Mouse (Mus musculus) hindbrain, embryonic 13.5 days (tissue): ENCODE results near the gene Elp6. TPM values are rescaled to one million over a fixed set of nuclear protein-coding genes. Genes with fewer than 3 reads are reported as not detected.
"Not testable (repeated sequence)": the region's sequence is repeated elsewhere in the genome, so short reads cannot be mapped to it uniquely, and the experiment has no call there.

Experiments
- ATAC-seq: fragments of 200-750 bp; cut with Nextera tagmentation; 2 replicates; pipeline ENCODE4 v1.8.0; 2017; ENCODE audit warnings: moderate TSS enrichment; ENCODE audit not compliant: low FRiP score
- H3K27ac ChIP-seq: fragments of 300-500 bp; sonication (generic); 2 replicates; pipeline ENCODE4 v1.5.1; 2015; ENCODE audit warnings: inconsistent platforms, mild to moderate bottlenecking, moderate library complexity
- H3K27me3 ChIP-seq: fragments of 300-500 bp; sonication (generic); 2 replicates; pipeline ENCODE4 v1.6.1; 2015; ENCODE audit warnings: mild to moderate bottlenecking, inconsistent platforms
- H3K36me3 ChIP-seq: fragments of 300-500 bp; sonication (generic); 2 replicates; pipeline ENCODE4 v1.6.1; 2015; ENCODE audit warnings: mild to moderate bottlenecking, inconsistent platforms
- H3K4me1 ChIP-seq: fragments of 300-500 bp; sonication (generic); replicated peaks from 2 replicates; pipeline ENCODE4 v1.6.1; 2015; ENCODE audit warnings: inconsistent platforms
- H3K4me2 ChIP-seq: fragments of 300-500 bp; sonication (generic); 2 replicates; pipeline ENCODE4 v1.6.1; 2015; ENCODE audit warnings: inconsistent platforms, mild to moderate bottlenecking, moderate library complexity
- H3K4me3 ChIP-seq: fragments of 300-500 bp; sonication (generic); 2 replicates; pipeline ENCODE4 v1.5.1; 2015; ENCODE audit warnings: mild to moderate bottlenecking, inconsistent platforms
- H3K9ac ChIP-seq: fragments of 300-500 bp; sonication (generic); 2 replicates; pipeline ENCODE4 v1.6.1; 2015; ENCODE audit warnings: mild to moderate bottlenecking, inconsistent platforms
- H3K9me3 ChIP-seq: fragments of 300-500 bp; sonication (generic); 2 replicates; pipeline ENCODE4 v1.6.1; 2016; ENCODE audit warnings: inconsistent platforms
- WGBS: fragments of 180-500 bp; shearing (Covaris S2); methylation state at CpG from one replicate; pipeline ENCODE4 v1.1.7; 2015; 5-methylcytosine and 5-hydroxymethylcytosine counted together
- polyA plus RNA-seq: library from polyadenylated mRNA; unstranded; fragments of >200 nt; fragmentation: Nextera tagmentation; extraction: Ambion mirVana; gene quantifications from 2 replicates; pipeline ENCODE4 v1.2.1, GENCODE M21; 2015

Elp6 gene
- polyA plus RNA-seq, 1 experiment from 2014 or later: 44.6 TPM

GRCm38 (mm10) chr9:110322972-110323371, 18.0 kb downstream of the Elp6 start:
- Histone ChIP-seq H3K27me3 (no peaks in the 10 kb centered on the region), H3K4me2 (no peak overlapping the region), H3K27ac (no peak overlapping the region), H3K4me1 (no peaks in the 10 kb centered on the region), H3K4me3 (no peak overlapping the region), H3K9ac (no peak overlapping the region), H3K36me3 (peaks cover 51% of the 10 kb centered on the region), H3K9me3 (no peaks in the 10 kb centered on the region)
- no peak for ATAC-seq

DNA sequence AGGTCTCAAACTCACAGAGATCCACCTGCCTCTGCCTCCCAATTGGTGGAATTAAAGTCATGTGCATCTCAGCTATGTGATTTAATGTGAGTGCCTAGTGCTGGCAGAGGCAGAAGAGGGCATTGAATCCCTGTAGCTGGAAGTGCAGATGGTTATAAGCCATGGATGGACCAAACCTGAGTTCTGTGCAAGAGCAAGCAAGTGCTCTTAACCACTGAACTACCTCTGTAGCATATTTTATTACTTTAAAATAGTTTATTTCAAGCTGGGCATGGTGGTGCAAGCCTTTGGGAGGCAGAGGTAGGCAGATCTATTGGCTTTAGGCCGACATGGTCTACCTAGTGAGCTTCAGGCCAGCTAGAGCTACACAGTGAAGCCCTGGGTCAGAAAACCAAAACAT, 19.2 kb downstream of the Elp6 start:
- Histone ChIP-seq H3K9ac (no peak overlapping the region), H3K9me3 (no peaks in the 10 kb centered on the region), H3K27me3 (no peaks in the 10 kb centered on the region), H3K36me3 (peaks cover 39% of the 10 kb centered on the region), H3K27ac (no peak overlapping the region), H3K4me1 (no peaks in the 10 kb centered on the region), H3K4me3 (no peak overlapping the region), H3K4me2 (no peak overlapping the region)
- ATAC-seq: no peak
- WGBS: 100% methylated on average over 1 of the region's 1 CpGs

GRCm38 (mm10) chr9:110328178-110328577, 23.2 kb downstream of the Elp6 start:
- no peak overlapping the region for H3K4me2 ChIP-seq
- 92% methylated on average over 2 of the region's 2 CpGs for WGBS
- no peaks in the 10 kb centered on the region for H3K27me3 ChIP-seq
- no peak overlapping the region for H3K9ac ChIP-seq
- H3K4me1 ChIP-seq: no peaks in the 10 kb centered on the region
- no peak for ATAC-seq
- no peaks in the 10 kb centered on the region for H3K9me3 ChIP-seq
- no peak overlapping the region for H3K27ac ChIP-seq
- H3K36me3 ChIP-seq: no peaks in the 10 kb centered on the region
- H3K4me3 ChIP-seq: no peak overlapping the region

DNA sequence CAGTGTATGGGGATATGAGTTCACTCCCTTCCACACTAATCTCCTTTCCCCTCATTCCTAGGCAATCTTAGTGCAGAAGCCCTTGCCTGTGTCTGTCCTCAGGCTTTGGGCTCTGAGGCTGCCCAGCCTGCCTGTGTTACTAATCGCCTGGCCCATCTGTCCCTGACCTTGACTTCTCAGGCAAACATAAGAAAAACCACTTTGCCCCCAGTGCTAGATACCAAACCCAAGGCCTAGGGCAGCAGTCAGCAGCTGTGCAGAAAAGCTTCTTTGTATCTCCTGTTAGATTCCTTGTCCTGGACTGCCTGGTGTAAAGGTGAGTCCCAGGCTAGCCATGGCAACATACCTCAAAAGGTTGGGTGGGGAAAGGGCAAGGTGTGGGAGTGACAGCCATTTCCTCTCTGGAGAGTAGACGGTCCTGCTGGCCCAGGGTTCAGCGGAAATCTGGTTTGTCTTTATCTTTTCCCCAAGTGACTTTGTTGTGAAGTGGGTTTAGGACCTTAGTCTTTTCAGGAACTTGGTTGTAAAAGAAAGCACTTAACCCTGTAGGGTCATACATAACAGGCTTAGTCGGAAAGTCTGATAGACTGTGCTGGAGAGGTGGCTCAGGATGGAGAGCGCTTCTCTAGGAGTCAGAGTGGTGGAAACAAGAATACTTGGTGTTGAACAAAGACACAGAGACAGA, 24.1 kb downstream of the Elp6 start:
- Histone ChIP-seq H3K9me3 (no peaks in the 10 kb centered on the region), H3K4me2 (no peak overlapping the region), H3K9ac (no peak overlapping the region), H3K27ac (no peak overlapping the region), H3K4me1 (peaks cover 6% of the 10 kb centered on the region), H3K27me3 (no peaks in the 10 kb centered on the region), H3K36me3 (no peaks in the 10 kb centered on the region), H3K4me3 (no peak overlapping the region)
- 82% methylated on average over 5 of the region's 5 CpGs for WGBS
- ATAC-seq: no peak

DNA sequence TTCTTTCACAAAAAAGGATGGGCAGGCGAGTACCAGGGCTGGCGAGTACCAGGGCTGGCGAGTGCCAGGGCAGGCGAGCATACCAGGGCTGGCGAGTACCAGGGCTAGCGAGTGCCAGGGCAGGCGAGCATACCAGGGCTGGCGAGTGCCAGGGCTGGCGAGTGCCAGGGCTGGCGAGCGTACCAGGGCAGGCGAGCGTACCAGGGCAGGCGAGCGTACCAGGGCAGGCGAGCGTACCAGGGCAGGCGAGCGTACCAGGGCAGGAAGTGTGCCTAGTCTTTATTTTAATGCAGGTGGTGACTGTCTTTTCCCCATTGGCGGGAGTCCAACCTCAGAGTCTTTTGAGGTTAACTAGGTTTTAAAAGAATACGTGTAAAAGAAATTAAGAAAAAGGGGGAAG, 24.7 kb downstream of the Elp6 start:
- 84% methylated on average over 21 of the region's 21 CpGs for WGBS
- no peak for ATAC-seq
- no peaks in the 10 kb centered on the region for H3K36me3 ChIP-seq
- H3K4me3 ChIP-seq: no peak overlapping the region
- no peaks in the 10 kb centered on the region for H3K9me3 ChIP-seq
- no peak overlapping the region for H3K27ac ChIP-seq
- peaks cover 11% of the 10 kb centered on the region for H3K4me1 ChIP-seq
- H3K4me2 ChIP-seq: no peak overlapping the region
- H3K27me3 ChIP-seq: no peaks in the 10 kb centered on the region
- no peak overlapping the region for H3K9ac ChIP-seq

DNA sequence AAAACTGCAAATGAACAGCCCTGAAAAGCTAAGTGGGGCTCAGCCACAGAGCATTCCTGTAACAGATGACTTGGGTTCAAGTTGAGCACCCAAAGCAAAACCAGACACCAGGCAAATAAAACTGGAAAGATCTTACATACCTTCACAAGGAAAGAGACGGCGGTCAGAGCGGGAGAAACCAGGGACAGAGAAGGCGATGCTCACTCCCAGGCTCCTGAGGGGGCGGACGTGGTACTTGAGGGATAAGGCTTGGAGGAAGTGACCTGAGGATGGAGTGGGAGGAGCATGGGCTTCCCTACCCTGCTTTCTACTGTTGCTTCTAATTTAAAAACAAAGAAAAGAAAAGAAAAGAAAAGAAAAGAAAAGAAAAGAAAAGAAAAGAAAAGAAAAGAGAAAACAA, 25.4 kb downstream of the Elp6 start:
- ATAC-seq: no peak
- Histone ChIP-seq H3K4me1 (peaks cover 18% of the 10 kb centered on the region), H3K27ac (no peak overlapping the region), H3K9ac (no peak overlapping the region; the same call in 1 of the 2 replicates), H3K36me3 (no peaks in the 10 kb centered on the region), H3K9me3 (no peaks in the 10 kb centered on the region), H3K4me3 (no peak overlapping the region), H3K27me3 (no peaks in the 10 kb centered on the region), H3K4me2 (no peak overlapping the region)
- 65% methylated on average over 6 of the region's 6 CpGs for WGBS

- not testable (repeated sequence) for ATAC-seq, H3K36me3 ChIP-seq, H3K27me3 ChIP-seq, H3K27ac ChIP-seq, H3K9ac ChIP-seq, H3K4me3 ChIP-seq, H3K9me3 ChIP-seq, H3K4me2 ChIP-seq
- WGBS: 93% methylated on average over 5 of the region's 5 CpGs
- H3K4me1 ChIP-seq: peaks cover 20% of the 10 kb centered on the region
Observed at GRCm38 (mm10) chr9:110330913-110331312, 25.9 kb downstream of the Elp6 start.

GRCm38 (mm10) chr9:110333135-110333895, 28.3 kb downstream of the Elp6 start, which contains the start of gene Scap:
Scap (plus strand) TSS chr9:110333288.
- Histone ChIP-seq H3K4me2 (peak within 1 kb of the TSS; percentile 76), H3K36me3 (no peaks in the 10 kb centered on the region), H3K27me3 (no peaks in the 10 kb centered on the region), H3K4me1 (peaks cover 20% of the 10 kb centered on the region), H3K9ac (peak within 1 kb of the TSS; percentile 85), H3K27ac (peak within 1 kb of the TSS; percentile 48; the same call in 1 of the 2 replicates), H3K4me3 (peak within 1 kb of the TSS; percentile 91), H3K9me3 (no peaks in the 10 kb centered on the region)
- WGBS: 0% methylated on average over 43 of the region's 78 CpGs
- ATAC-seq: peak; percentile 90

DNA sequence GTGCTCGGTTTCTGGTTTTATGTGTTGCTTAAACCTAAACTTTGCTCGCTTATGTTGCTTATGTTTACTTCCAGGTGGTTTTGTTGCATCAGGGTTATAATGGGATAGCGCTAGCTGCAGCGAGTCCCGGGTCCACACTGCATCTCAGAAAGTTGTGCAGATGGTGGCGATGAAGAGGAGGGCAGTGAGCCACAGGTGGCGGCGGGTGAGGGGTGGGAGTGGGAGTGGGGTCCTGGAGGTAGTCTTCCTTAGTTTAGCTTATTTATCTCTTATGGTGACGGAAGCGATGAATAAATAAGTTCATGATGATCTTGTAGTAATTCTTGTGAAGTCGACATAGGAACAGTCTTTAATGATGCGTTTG, 28.9 kb downstream of the Elp6 start:
- Histone ChIP-seq H3K4me2 (peak overlapping the region; percentile 76), H3K4me1 (peaks cover 23% of the 10 kb centered on the region), H3K4me3 (peak overlapping the region; percentile 91), H3K9me3 (no peaks in the 10 kb centered on the region), H3K36me3 (no peaks in the 10 kb centered on the region), H3K27ac (no peak overlapping the region), H3K27me3 (no peaks in the 10 kb centered on the region), H3K9ac (peak overlapping the region; percentile 85)
- ATAC-seq: peak; percentile 55; the same call in 1 of the 2 replicates
- WGBS: 11% methylated on average over 12 of the region's 12 CpGs

DNA sequence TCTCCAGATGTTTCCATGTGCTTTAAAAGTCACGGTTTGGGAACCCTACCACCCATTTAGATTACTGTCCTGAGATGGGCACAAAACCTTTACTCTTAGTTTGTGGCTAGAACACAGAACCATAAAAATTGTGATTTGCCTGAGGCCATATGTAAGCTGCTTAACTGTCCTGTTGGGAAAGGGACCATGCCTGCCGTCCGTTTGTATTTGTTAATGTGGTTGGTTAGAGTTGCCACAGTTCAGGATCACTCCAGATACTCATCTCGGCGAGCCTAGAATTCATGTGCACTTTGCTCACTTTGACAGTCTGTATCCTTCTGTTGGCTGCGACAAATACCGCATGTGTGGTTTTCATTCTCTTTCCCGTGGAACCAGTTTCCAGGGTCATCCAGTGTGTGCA, 29.9 kb downstream of the Elp6 start:
- H3K27ac ChIP-seq: no peak overlapping the region
- no peak overlapping the region for H3K4me3 ChIP-seq
- H3K9me3 ChIP-seq: no peaks in the 10 kb centered on the region
- H3K4me2 ChIP-seq: peak overlapping the region; percentile 76; the same call in 1 of the 2 replicates
- H3K27me3 ChIP-seq: no peaks in the 10 kb centered on the region
- no peak overlapping the region for H3K9ac ChIP-seq
- ATAC-seq: no peak
- 76% methylated on average over 8 of the region's 8 CpGs for WGBS
- H3K36me3 ChIP-seq: no peaks in the 10 kb centered on the region
- H3K4me1 ChIP-seq: peaks cover 23% of the 10 kb centered on the region

GRCm38 (mm10) chr9:110340037-110340750, 35.2 kb downstream of the Elp6 start:
- Histone ChIP-seq H3K4me2 (no peak overlapping the region), H3K36me3 (no peaks in the 10 kb centered on the region), H3K4me1 (peaks cover 8% of the 10 kb centered on the region), H3K4me3 (no peak overlapping the region), H3K27ac (no peak overlapping the region), H3K27me3 (no peaks in the 10 kb centered on the region), H3K9ac (no peak overlapping the region), H3K9me3 (no peaks in the 10 kb centered on the region)
- WGBS: 94% methylated on average over 5 of the region's 5 CpGs
- no peak for ATAC-seq

DNA sequence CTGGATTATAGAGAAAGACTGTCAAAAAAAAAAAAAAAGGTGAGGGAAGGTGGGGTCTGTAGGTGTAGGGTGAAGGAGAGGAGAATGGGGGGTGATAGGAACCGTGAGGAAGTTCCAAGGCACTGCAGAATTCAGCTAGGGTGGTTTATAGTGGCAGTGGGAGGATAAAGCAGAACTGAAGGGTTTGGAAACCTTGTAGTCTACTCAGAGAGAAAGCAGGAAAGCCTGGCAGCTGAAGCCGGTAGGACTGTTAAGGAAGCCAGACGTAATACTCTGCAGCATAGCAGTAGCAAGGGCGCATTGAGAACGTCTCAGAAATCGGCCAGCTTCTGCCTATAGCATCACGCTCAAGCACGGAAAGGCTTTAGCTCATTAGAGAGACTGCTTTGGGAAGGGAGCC, 37.0 kb downstream of the Elp6 start:
- Histone ChIP-seq H3K27me3 (no peaks in the 10 kb centered on the region), H3K36me3 (no peaks in the 10 kb centered on the region), H3K4me2 (no peak overlapping the region), H3K4me1 (peaks cover 6% of the 10 kb centered on the region; the same call in 1 of the 2 replicates), H3K27ac (no peak overlapping the region), H3K9me3 (no peaks in the 10 kb centered on the region), H3K4me3 (no peak overlapping the region), H3K9ac (no peak overlapping the region)
- WGBS: 91% methylated on average over 8 of the region's 8 CpGs
- ATAC-seq: no peak
